Mouse (Mus musculus) megakaryocyte, adult 5-6 weeks (primary cell): ENCODE data around the gene Rhobtb1. TPM values are rescaled to one million over a fixed set of nuclear protein-coding genes. Genes with fewer than 3 reads are reported as not detected.

Experiments used
- ATAC-seq: 2 replicates; pipeline ENCODE4 v1.8.0; 2016; ENCODE audit warnings: mild to moderate bottlenecking, inconsistent platforms; ENCODE audit not compliant: poor library complexity, severe bottlenecking
- total RNA-seq, 2 experiments: library from RNA; stranded (forward) in 1 of 2; stranded (reverse) in 1 of 2; fragments of 153-499, 151-499 nt in 1 of 2; fragments of 221-1000, 200-1000 nt in 1 of 2; gene quantifications; 2 replicates each; pipeline versions ENCODE4 v1.2.3 to v1.2.4; 2015 to 2017

Gene Rhobtb1
- total RNA-seq, 2 experiments from 2014 or later: 1.0 to 1.1 TPM

- no peak for ATAC-seq
Measured at GRCm38 (mm10) chr10:69208705-69209104, 57.5 kb downstream of the Rhobtb1 start.

- ATAC-seq: no peak
Measured at GRCm38 (mm10) chr10:69210006-69210405, 58.8 kb downstream of the Rhobtb1 start.

- no peak for ATAC-seq
Measured at GRCm38 (mm10) chr10:69210659-69211058, 59.4 kb downstream of the Rhobtb1 start.

- peak; percentile 67 for ATAC-seq
Measured at GRCm38 (mm10) chr10:69211560-69211959, 60.3 kb downstream of the Rhobtb1 start.

- ATAC-seq: peak; percentile 26
Measured at GRCm38 (mm10) chr10:69211976-69212375, 60.7 kb downstream of the Rhobtb1 start.

- peak; percentile 75 for ATAC-seq
Measured at GRCm38 (mm10) chr10:69212542-69213440, 61.6 kb downstream of the Rhobtb1 start, which contains the start of gene A930033H14Rik. Gene A930033H14Rik (minus strand): TSS chr10:69213098.

GRCm38 (mm10) chr10:69213451-69213877 lies 62.2 kb downstream of the Rhobtb1 start:
- peak; percentile 27; the same call in 1 of the 2 replicates for ATAC-seq

GRCm38 (mm10) chr10:69213986-69214385 lies 62.8 kb downstream of the Rhobtb1 start:
- ATAC-seq: no peak

- no peak for ATAC-seq
Measured at GRCm38 (mm10) chr10:69217127-69217690, 66.0 kb downstream of the Rhobtb1 start.

GRCm38 (mm10) chr10:69218458-69219288 lies 67.4 kb downstream of the Rhobtb1 start:
- ATAC-seq: peak; percentile 31; the same call in 1 of the 2 replicates

- ATAC-seq: no peak
Measured at GRCm38 (mm10) chr10:69219289-69219626, 68.0 kb downstream of the Rhobtb1 start.

- no peak for ATAC-seq
Measured at GRCm38 (mm10) chr10:69220296-69220695, 69.1 kb downstream of the Rhobtb1 start.

GRCm38 (mm10) chr10:69221148-69221547 lies 69.9 kb downstream of the Rhobtb1 start:
- no peak for ATAC-seq

- ATAC-seq: peak; percentile 67
Measured at GRCm38 (mm10) chr10:69221955-69222354, 70.7 kb downstream of the Rhobtb1 start.

GRCm38 (mm10) chr10:69223232-69223631 lies 72.0 kb downstream of the Rhobtb1 start:
- ATAC-seq: peak; percentile 49; the same call in 1 of the 2 replicates

- ATAC-seq: no peak
Measured at GRCm38 (mm10) chr10:69224276-69224675, 73.0 kb downstream of the Rhobtb1 start.

GRCm38 (mm10) chr10:69225471-69225870 lies 74.2 kb downstream of the Rhobtb1 start:
- no peak for ATAC-seq

- no peak for ATAC-seq
Measured at GRCm38 (mm10) chr10:69225951-69226350, 74.7 kb downstream of the Rhobtb1 start.

GRCm38 (mm10) chr10:69237185-69237584 lies 86.0 kb downstream of the Rhobtb1 start:
- ATAC-seq: no peak

GRCm38 (mm10) chr10:69237781-69238180 lies 86.5 kb downstream of the Rhobtb1 start:
- no peak for ATAC-seq

GRCm38 (mm10) chr10:69238311-69238710 lies 87.1 kb downstream of the Rhobtb1 start:
- ATAC-seq: no peak
